Mouse (Mus musculus): ENCODE measurements around the gene Gm20822. TPM values are rescaled to one million over a fixed set of nuclear protein-coding genes. Genes with fewer than 3 reads are reported as not detected.
"Not testable (repeated sequence)": the region's sequence is repeated elsewhere in the genome, so short reads cannot be mapped to it uniquely, and the experiment has no call there.

Gene Gm20822
- not detected in 2 replicates for polyA plus RNA-seq (2012; rRNA removed)

GRCm38 (mm10) chrY:15884671-15885070 lies at the start of gene Gm20822:
Gene Gm20822, minus strand, starts transcription at chrY:15884771.
- not testable (repeated sequence) for DNase-seq (ENCODE audit: low read depth)
